Mouse (Mus musculus): Measurements from ENCODE around the gene Kras. TPM values are rescaled to one million over a fixed set of nuclear protein-coding genes. Genes with fewer than 3 reads are reported as not detected.

Gene Kras
- total RNA-seq, 2 experiments from 2014 or later = 72.4 to 81.0 TPM

DNA sequence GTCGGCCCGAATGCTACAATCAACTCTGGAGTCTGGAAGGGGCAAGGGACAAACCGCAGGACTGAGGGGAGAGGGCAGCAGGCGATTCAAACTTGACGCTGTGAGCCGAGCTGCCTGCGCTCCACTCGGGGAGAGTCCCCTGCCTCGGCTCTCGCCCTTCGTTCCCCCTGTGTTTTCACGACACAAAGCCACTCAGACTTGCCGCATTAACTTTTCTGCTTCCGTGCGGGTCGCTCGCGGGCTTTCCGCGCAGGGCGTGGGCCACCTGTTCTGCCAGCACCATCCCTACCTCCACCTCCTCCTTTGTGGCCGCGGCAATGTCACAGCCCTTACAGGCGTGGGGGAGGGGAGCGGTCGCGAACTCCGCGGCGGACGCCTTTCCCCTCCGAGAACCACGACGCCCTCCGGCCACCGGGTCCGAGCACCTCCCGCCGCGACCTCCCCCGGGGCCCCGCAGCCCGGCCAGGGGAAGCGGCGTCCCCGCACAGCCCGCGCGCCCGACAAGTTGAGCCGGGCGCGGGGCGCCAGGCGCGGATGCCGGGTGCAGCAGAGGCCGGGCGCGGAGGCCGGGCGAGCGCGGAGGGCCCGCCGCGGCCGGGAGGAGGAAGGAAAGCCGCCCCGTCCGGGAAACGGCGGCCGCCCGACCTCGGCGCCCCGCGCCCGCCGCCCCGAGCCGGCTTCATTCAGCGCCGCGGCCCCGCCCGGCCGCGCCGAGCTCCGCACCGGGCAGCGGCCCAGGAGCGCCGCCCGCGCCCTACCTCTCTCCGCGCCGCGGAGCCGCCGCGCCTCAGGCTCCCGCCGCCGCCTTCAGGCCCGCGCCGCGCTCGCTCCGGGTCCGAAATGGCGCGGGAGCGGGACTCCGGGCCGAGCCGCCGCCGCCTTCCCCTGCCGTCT lies 501 bp downstream of the Kras start:
- peak in 1 of 2 experiments; percentile 28 for DNase-seq (ENCODE audit: low spot score in 2 of 2)

DNA sequence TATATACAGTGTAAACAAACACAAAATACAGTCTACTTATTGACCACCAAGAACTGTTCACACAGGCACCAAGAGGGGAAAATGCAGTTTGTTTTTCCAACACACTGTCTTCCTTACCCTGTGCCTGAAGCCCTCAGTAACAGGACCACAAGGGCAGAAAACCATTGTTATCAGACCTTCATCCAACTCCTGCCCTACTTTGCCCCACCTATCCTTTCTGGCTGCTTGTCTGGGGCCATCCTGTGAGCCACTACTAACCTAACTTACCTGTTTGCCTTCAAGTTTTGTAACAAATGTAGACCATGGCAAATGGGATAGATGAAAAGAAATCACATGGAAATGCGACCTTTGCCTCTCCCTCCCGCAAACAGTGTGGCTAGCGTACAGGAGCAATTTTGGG lies 2.2 kb downstream of the Kras start:
- no peak for DNase-seq (ENCODE audit: low spot score in 2 of 2)

DNA sequence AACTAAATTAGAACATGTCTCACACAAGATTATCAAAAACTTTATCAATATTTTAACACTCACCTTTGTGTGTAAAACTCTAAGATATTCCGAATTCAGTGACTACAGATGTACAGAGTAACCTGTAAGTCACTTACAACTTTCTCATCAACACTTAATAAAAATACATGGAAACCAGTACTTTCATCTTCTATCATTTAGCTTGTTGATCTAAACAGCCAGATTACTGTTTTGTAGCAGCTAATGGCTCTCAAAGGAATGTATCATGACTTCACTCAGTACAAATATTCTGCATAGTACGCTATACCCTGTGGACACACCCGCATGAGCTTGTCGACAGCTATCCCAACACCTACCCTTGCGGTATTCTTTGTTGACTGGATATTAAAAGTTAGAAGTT lies 3.2 kb downstream of the Kras start:
- no peak for DNase-seq (ENCODE audit: low spot score in 2 of 2)

DNA sequence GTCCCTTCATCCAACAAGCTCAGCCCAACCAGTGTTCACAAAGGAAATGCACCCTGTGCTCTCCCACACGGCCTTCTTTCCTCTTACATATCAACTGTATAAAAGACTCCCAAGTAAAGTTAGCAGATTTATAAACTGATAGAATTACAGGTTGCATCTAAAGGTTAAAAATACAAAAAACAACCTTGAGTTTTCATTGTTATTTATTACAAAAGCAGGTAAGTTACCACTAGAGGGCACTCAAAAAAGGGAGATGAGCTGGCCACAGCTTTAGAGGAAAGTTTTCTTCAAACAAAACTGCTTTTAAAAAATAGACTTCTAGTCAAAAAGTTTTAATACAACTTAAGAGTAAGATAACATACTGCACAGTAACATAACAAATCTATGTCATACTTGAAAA lies 7.5 kb downstream of the Kras start:
- DNase-seq (ENCODE audit: low spot score in 2 of 2) = peak in 1 of 2 experiments; percentile 19

DNA sequence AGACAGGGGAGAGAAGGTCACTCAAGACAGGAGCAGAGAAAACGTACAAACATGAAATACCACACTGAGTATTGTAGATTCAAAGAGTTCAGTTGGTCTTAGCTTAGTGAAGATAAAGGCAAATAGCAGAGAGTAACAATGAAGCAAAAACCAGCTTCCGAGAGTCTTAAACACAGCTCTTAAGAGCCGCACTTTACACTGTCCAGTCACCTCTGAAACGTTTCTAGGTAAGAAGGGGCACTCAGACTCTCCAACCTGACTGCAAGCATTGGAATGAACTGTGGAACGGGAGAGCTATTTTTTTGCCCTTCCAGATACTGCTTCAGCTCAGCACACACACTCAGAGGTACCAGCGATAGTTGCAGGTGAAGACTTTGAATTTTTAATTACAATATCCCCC lies 9.8 kb downstream of the Kras start:
- no peak for DNase-seq (ENCODE audit: low spot score in 2 of 2)

DNA sequence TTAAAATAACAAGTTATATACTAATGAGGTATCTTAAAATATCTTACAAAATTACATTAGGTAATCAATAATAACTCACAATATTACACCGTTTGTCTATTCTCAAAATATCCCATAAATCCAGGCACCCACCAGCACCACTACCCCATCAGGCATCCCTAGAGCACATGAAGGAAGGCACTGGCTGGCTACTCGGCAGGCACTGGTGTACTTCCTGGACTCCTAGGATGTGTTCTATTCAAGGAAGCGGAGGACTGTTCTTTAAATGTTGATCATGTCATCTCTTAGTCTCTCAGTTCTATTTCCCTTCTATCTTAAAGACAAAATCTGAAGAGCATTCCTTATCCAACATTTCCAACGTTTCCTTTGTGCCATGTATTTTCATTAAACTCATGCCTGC lies 12.9 kb downstream of the Kras start:
- DNase-seq (ENCODE audit: low spot score in 2 of 2) = no peak

DNA sequence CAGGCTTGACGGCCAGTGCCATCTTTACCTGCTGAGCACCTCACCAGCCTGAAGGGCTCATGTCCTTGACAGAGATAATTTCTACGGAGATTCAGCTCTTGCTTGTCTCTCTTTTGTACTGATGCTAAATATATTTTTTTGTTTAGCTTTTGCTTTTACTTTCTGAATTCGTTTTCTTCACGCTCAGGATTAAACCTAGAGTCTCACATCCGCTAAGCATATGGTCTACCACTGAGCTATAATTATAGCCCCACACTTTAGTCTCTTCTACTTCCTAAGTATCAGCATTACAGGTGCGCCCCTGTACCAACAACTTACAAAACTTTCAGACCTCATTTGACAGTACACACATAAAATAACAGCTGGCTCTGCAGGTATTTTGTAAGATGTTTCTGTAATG lies 14.7 kb downstream of the Kras start:
- DNase-seq (ENCODE audit: low spot score in 2 of 2) = no peak

DNA sequence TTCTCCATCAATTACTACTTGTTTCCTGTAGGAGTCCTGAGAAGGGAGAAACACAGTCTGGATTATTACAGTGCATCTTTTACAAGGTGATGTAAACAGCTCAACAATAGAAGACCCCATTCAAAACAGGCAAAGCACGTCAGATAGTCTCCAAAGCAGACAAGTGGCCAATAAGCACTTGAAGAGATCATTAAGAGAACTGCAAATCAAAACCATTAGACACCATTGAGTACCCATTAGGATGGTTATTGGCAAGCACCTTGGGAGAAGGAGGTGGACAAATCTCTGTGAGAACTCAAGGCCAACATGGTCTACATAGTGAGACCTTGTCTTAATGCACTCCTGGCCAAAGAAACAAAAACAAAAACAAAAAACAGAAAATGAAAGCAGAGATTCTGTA lies 15.6 kb downstream of the Kras start:
- no peak for DNase-seq (ENCODE audit: low spot score in 2 of 2)

DNA sequence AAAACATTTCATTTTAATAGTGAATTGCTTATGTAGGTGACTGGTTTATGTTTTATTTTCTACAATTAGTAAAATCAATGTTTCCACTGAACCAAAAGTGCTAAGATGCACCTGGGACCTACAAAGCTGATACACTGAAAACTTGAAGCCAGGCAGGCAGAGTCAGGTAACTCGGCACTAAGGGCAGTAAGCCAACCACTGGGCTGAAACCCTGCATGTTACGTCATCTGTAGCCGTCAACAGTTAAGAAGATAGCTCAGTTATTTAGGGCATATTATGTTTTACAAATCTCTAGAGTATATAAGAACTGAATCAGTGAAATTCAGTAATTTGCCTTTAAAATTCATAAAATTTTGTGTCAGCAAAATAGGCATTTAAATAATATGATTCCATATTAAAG lies 23.7 kb downstream of the Kras start:
- no peak for DNase-seq (ENCODE audit: low spot score in 2 of 2)

DNA sequence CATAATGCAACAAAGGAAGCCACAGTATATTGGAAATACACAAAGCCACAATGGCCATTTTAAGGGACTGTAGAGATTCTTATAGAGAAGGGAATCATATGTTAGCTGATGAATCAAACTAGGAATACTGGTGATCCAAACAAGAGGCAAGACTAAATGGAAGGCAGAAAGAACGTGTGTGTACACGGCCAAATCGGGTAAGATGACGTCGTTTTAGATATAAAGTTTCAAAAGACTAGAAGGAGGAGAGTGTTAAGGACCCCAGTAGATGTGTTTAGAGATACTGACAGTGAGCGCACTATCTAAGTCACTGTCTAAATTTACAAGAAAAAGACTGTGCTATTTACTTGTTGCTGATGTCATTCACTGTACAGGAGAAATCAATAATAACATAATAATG lies 25.8 kb downstream of the Kras start:
- no peak for DNase-seq (ENCODE audit: low spot score in 2 of 2)

DNA sequence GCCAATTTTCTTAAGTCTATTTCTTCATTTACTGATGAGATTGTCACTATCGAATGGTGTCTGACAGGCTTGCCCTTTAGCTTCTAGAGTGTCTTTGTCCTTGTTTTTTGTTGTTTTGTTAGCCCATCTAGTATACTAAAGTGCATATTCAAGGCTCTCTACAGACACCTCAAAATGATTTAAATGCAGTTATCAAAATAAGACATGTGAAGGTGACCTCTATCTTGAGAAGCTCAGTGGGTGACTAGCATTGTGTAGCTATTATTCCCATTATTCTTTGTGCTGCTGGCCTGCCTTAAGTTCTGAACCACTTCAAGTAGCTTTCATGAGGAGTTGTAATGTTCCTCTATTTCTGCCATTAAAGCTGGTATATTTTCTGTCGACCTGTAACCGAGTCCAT lies 34.2 kb downstream of the Kras start:
- DNase-seq (ENCODE audit: low spot score in 2 of 2) = no peak

DNA sequence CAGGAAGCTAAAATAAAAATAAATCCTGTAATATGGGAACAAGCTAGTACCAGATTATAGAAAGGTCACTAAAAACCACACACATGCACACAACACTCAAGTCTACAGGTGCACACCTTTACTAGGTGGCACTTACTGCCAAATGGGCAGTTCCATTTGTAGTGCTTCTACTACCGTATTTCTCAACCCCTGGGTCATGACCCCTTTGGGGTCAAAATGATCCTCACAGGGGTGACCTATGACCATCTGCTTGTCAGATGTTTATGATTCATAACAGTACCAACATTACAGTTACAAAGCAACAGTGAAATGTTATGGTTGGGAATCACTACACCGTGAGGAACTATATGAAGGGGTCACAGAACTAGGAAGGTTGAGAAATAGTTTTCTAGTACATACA lies 36.1 kb downstream of the Kras start:
- no peak for DNase-seq (ENCODE audit: low spot score in 2 of 2)

DNA sequence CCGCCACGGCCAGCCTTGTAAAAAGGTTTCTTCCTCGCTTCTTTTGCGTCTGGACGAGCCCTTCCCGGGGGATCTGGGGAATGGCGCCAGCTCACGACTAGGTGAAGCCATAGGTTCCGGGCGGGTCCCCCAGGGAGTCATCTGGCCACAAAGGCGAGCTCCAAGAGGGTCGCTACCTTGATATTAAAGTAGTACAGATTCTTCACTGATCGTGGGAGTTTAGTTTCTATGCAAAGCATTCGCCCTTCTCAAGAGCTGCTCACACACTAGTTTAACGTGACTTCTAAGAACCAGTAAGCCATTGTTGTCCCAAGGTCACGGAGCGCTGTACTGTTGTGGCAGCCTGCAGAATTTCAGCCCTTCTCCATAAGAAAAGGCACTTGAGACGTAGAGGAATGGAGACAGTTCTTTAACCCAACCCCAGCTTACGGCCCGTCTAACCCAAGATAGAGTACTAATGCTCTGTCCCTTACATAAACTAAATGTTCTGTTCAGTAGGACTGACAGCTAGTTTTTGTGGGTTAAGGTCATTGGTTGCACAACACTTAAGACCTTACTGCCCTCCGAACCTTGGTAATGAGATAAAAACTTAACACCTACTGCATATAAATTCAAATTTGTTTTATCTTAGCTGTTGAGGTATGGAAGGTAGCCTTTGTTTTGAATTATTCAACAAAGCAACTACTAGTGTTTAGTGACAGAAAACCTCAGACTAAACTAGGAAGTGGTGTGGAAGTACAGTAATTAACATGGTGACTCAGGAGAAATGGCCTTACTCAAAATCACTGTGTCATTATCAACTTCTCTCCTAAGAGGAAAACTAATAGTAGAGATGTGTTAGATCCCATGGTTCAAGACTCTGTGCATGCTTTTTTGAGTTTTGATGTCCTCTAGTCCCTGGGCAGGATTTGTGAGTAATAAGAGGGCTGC lies 38.4 kb downstream of the Kras start:
- no peak for DNase-seq (ENCODE audit: low spot score in 2 of 2)

DNA sequence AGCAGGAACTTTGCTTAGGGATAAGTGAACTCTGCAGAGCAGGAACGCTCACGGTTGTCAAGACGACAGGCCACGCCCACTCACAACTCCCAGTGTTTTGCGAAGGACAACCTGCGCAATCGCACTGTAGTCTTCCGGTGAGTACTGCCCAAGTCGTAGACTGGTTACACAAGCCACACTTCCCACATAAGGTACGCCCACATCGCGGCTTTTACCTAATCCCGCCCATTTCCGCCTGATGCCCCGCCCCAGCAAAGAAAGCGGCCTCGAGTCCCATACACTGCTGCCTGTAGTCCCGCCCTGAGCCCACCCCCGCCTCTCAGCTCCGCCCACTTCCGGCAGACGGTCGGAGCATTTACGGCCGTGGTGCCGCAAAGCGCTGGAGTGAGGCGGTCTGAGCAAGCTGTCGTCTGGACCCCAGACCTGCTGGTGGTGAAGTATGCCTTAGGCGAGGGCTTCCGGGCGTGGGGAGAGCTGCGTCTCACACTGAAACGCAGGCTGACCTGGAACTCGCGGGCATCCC lies 39.2 kb downstream of the Kras start, which contains the start of the genes Casc1 and Etfrf1:
TSS of gene Casc1 (minus strand) at position 190 of the 523 bp plus-strand sequence.
TSS of gene Etfrf1 (plus strand) at position 319 of the 523 bp plus-strand sequence.
- DNase-seq (ENCODE audit: low spot score in 2 of 2) = peak; percentile 99

DNA sequence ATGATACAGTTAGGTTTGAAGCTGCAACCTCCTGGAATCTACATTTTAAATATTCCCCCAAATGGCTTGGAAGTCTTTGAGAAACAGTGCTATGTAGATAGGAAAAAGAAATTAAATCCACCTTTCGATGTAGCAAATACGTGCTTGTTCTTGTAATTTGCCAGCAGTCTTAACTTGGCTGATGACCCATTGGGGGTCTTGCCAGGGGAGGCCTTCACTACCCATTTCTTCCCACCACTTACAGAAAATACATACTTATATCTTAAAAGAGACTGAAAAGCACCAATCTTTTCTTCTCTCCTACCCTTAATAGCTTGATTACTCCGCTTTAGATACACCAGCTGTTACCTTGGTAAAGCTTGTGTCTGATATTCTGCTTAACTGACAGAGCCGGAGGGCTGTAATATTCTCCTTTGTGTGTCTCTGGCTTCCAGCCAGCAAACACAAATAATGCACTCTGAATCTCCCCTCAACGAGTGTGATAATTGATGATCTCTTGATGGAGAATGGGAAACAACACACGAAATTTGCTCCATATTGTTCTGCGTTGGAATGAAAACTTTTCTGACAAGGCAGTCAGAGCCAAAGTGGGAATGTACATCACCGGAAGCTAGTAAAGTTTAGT lies 39.9 kb downstream of the Kras start:
- DNase-seq (ENCODE audit: low spot score in 2 of 2) = no peak

DNA sequence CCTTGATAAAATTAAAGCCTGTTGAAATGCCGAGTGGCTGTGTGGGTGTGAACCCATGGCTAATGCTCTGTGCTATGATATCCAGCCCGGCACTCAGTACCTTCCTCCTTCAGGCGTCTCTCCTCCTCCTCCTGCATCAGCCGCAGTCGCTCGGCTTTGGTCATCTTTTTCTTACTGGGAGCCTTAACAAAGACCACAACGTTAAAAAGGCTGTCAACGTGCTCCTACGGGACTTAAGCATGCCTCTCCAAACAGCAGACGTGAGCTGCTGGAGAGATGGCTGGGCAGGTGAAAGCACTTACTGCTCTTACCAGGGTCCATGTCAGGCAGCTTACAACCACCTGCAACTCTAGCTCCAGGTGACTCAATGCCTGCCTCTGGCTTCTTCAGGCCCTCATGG lies 44.9 kb downstream of the Kras start:
- no peak for DNase-seq (ENCODE audit: low spot score in 2 of 2)

DNA sequence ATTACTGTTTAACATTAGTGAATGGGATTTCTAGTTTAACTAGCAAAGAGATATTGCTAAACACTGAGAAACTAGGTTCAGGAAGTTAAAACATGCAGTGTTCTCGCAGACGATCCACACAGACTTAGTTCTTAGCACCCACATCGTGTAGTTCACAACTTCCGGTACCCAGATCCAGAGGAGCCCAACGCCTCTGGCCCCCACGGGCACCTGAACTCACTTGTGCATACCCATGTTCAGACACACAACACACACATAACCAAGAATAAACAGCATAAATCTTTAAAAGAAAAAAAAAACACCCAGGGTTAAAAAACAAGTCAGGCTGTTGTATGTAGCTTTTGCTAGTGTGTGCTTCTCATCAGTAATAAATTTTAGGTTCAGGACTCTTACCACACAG lies 45.6 kb downstream of the Kras start:
- DNase-seq (ENCODE audit: low spot score in 2 of 2) = no peak

DNA sequence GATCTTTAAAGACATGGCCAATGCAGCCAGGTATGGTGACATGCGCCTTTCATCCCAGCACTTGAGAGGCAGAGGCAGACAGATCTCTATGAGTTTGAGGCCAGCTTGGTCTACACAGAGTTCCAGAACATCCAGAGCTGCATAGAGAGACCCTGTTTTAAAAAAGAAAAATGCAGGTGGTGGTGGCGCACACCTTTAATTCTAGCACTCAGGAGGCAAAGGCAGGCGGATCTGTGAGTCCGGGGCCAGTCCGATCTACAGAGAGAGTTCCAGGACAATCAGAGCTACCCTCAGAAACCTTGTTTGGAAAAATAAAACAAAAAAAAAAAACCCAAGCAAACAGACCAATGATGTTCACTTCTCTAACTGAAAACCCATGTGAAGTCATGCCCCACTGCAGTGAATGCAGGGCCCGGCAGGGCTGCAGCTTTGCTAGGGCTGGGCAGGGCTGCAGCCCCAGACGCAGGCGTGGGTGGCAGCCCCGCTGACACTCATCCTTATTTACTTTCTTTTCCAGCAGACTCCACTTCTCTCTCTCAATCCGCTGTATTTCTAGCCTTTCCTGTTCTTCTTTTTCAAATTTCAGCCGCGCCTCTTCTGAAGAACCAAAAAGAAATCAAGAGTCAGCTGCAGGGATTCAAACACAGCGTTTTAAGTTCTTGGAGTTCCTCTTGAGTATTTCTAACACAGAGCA lies 47.5 kb downstream of the Kras start:
- DNase-seq (ENCODE audit: low spot score in 2 of 2) = no peak

DNA sequence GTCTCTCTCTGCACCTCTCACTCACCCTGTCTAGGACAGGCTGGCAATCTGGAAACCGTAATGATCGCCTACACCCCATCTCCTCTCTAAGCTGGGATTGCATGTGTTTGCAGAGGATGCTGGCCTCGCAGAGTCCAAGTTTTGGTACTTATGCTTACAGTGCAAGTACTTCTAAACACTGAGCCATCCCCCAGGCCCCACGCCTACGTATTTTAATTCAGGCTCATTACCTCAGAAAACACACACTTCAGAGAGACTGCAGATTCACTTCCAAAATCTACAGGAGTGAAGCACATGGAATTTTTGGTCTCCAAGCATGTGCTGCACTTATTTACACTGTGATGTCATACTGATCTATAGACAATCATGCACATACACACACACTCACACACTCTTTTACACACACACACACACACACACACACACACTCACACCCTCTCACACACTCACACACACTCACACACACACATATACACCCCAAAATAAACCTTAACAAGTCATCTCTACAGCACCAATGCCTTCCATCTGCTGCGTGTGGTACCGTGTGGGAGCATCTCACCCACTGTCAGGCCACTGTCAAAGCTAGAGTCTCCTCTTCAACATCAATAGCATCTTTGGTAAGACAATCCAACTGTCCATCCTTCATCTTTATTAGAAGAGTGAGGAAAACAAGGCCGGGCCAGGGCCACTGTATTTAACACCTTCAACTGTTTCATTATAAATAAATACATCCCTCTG lies 51.9 kb downstream of the Kras start:
- no peak for DNase-seq (ENCODE audit: low spot score in 2 of 2)

DNA sequence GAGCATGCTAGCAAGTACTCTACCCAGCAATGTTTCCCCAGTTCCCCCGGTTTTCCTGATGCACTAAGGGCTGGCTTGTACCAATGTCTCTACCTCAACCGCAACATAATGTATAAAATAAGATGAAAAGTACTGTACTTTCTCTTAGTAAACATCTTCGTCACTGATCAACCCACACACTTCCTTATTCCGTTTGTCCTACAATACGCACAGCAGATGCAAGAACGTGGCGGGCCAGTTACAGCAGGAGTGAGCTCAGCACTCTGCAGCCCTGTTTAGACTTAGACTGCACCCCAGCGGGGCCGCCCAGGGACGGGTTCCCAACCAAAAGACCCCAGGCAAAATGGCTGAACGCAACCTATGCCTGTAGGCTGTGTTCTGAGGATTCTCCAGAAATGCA lies 56.6 kb downstream of the Kras start:
- DNase-seq (ENCODE audit: low spot score in 2 of 2) = no peak
